Mouse (Mus musculus) cerebellum, adult 2 months (tissue): ENCODE results near the gene Mapk8. TPM values are rescaled to one million over a fixed set of nuclear protein-coding genes. Genes with fewer than 3 reads are reported as not detected.

ENCODE experiments used
- DNase-seq, 2 experiments: peaks; one replicate each; pipeline ENCODE4 v3.0.0; 2021
- H3K27ac ChIP-seq: fragments of 200-500 bp; 2 replicates; pipeline ENCODE4 v1.5.1; 2012; ENCODE audit warnings: low read length, control low read depth, inconsistent platforms; ENCODE audit not compliant: insufficient read depth
- H3K27me3 ChIP-seq: fragments of 200-500 bp; 2 replicates; pipeline ENCODE4 v1.6.1; 2012; ENCODE audit warnings: inconsistent platforms, mild to moderate bottlenecking, low read length, moderate library complexity; ENCODE audit not compliant: control insufficient read depth, insufficient read depth
- H3K4me1 ChIP-seq: fragments of 200-500 bp; 2 replicates; pipeline ENCODE4 v1.6.1; 2011; ENCODE audit warnings: low read length; ENCODE audit not compliant: control insufficient read depth, insufficient read depth
- H3K4me3 ChIP-seq: fragments of 200-500 bp; replicated peaks from 2 replicates; pipeline ENCODE3; 2011; ENCODE audit warnings: mild to moderate bottlenecking, low read depth, low read length, control low read depth; ENCODE audit not compliant: insufficient read depth
- CTCF ChIP-seq: fragments of 200-500 bp; IDR thresholded peaks from 2 replicates; pipeline ENCODE4 v1.5.1; 2011; ENCODE audit warnings: low read depth, mild to moderate bottlenecking, control low read depth, low read length, moderate library complexity, borderline replicate concordance; ENCODE audit not compliant: insufficient read depth
- POLR2A ChIP-seq: fragments of 200-500 bp; IDR thresholded peaks from 2 replicates; pipeline ENCODE4 v1.6.1; 2011; ENCODE audit warnings: low read length, control low read depth, borderline replicate concordance; ENCODE audit not compliant: insufficient read depth
- WGBS: fragments of 180-500 bp; shearing (Covaris S2); methylation state at CpG from one replicate; pipeline ENCODE4 v1.1.7; 2018; 5-methylcytosine and 5-hydroxymethylcytosine counted together
- polyA plus RNA-seq: library from polyadenylated mRNA; depleted of rRNA; stranded (reverse); fragments of >200 nt; gene quantifications from 2 replicates; pipeline ENCODE4 v1.2.3, GENCODE M21; 2012

The Mapk8 gene
- polyA plus RNA-seq, 1 experiment: 46.8 TPM

DNA sequence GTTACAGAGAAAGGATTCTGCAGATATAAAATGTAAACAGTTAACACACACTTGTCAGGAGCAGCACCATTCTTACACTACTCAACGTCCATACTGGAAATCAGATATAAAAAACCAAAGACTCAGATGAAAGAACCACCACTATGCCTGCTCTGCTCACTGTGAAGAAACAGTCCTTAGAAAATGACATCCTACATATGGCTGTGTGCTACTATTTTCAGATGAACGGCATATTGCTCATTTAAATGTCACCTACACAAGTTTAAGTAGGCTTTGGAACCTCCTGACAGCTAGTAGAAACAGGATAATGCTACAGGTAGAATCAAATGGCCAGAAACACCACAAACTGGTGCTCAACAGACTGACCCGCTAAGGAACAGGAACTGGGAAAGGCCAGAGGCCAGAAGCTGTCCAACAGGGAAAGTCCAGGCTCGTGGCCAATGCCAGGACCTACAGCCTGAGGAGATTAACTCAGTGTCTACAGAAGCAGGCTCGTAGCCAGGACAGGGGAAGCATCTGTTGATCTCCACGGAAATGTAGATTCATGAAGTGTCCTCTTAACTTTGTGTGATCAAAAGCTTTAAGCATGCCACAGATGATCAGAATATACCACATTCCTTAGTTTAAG is 66.0 kb downstream of the Mapk8 start:
- DNase-seq: peak; percentile 67 to 82
- H3K27ac ChIP-seq: no peak overlapping the region
- H3K4me3 ChIP-seq: no peak overlapping the region
- H3K4me1 ChIP-seq: peaks cover 2% of the 10 kb centered on the region; the same call in 1 of the 2 replicates
- TF ChIP-seq CTCF: no peak
- H3K27me3 ChIP-seq: no peaks in the 10 kb centered on the region
- WGBS: 21% methylated on average over 6 of the region's 6 CpGs

- H3K4me3 ChIP-seq: no peak overlapping the region
- DNase-seq: no peak
- WGBS: 79% methylated on average over 5 of the region's 5 CpGs
- peaks cover 2% of the 10 kb centered on the region; the same call in 1 of the 2 replicates for H3K4me1 ChIP-seq
- no peaks in the 10 kb centered on the region for H3K27me3 ChIP-seq
- no peak overlapping the region for H3K27ac ChIP-seq
- TF ChIP-seq POLR2A (no peak), CTCF (no peak)
Observed at GRCm38 (mm10) chr14:33378723-33379122, 68.2 kb downstream of the Mapk8 start.

DNA sequence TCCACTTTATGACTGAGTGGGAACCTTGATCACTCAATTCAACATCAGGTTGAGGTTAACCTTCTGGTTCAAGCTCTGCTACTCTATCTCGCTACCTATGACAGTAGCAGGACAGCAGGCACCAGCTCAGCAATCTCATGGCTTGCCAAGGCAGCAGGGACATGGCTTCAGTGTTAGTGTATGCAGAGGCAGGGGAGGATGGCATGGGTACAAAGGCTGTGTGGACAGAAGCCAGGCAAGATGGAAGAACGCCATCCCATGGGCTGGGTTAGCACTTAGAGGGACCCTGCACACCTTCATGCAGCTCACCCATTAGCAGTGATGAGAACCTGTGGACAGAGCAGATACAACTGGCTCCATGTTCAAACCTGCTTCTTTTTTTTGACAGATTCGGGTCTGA is 69.7 kb downstream of the Mapk8 start:
- 47% methylated on average over 3 of the region's 3 CpGs for WGBS

GRCm38 (mm10) chr14:33374089-33374488 is 72.9 kb downstream of the Mapk8 start:
- TF ChIP-seq POLR2A (no peak), CTCF (no peak)
- H3K27me3 ChIP-seq: no peaks in the 10 kb centered on the region
- no peak for DNase-seq
- H3K4me3 ChIP-seq: no peak overlapping the region
- peaks cover 7% of the 10 kb centered on the region for H3K4me1 ChIP-seq
- 86% methylated on average over 1 of the region's 1 CpGs for WGBS
- no peak overlapping the region for H3K27ac ChIP-seq

More for the DNA sequence above, 69.7 kb downstream of the Mapk8 start:
- Histone ChIP-seq H3K27ac (no peak overlapping the region), H3K27me3 (no peaks in the 10 kb centered on the region), H3K4me3 (no peak overlapping the region), H3K4me1 (peaks cover 2% of the 10 kb centered on the region; the same call in 1 of the 2 replicates)
- TF ChIP-seq POLR2A (no peak), CTCF (no peak)
- DNase-seq: no peak

GRCm38 (mm10) chr14:33373271-33373670 is 73.7 kb downstream of the Mapk8 start:
- DNase-seq: no peak
- no peak for TF ChIP-seq CTCF
- TF ChIP-seq POLR2A: no peak
- WGBS: 47% methylated on average over 1 of the region's 1 CpGs
- Histone ChIP-seq H3K4me3 (no peak overlapping the region), H3K27me3 (no peaks in the 10 kb centered on the region), H3K27ac (no peak overlapping the region), H3K4me1 (peaks cover 13% of the 10 kb centered on the region)

DNA sequence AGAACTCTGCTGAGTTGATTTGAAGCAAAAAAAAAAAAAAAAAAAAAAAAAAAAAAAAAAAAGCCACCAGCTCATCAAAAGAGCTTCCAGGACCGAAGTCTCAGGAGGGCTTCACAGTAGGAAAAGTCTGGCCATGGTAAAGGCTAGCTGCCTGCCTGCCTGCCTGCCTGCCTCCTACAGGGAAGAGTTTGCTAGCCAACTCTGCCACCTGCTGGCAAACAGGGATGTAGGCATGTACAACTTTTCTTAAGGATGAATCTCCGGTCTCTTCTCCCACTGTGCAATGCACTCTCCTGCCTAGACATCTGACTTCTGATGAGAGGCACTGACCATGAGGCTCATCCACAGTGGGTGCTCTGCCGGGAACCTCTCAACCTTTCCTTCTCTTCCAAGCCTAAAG is 75.7 kb downstream of the Mapk8 start:
- H3K4me3 ChIP-seq: no peak overlapping the region
- WGBS: 8% methylated on average over 3 of the region's 3 CpGs
- TF ChIP-seq POLR2A: no peak
- peak; percentile 77 for TF ChIP-seq CTCF
- no peaks in the 10 kb centered on the region for H3K27me3 ChIP-seq
- no peak overlapping the region for H3K27ac ChIP-seq
- peak; percentile 68 to 70 for DNase-seq
- H3K4me1 ChIP-seq: peaks cover 16% of the 10 kb centered on the region

- H3K4me1 ChIP-seq: peaks cover 16% of the 10 kb centered on the region
- WGBS: 34% methylated on average over 7 of the region's 7 CpGs
- no peaks in the 10 kb centered on the region for H3K27me3 ChIP-seq
- H3K27ac ChIP-seq: no peak overlapping the region
- TF ChIP-seq CTCF (no peak), POLR2A (no peak)
- no peak for DNase-seq
- no peak overlapping the region for H3K4me3 ChIP-seq
Observed at GRCm38 (mm10) chr14:33370056-33370455, 76.9 kb downstream of the Mapk8 start.

DNA sequence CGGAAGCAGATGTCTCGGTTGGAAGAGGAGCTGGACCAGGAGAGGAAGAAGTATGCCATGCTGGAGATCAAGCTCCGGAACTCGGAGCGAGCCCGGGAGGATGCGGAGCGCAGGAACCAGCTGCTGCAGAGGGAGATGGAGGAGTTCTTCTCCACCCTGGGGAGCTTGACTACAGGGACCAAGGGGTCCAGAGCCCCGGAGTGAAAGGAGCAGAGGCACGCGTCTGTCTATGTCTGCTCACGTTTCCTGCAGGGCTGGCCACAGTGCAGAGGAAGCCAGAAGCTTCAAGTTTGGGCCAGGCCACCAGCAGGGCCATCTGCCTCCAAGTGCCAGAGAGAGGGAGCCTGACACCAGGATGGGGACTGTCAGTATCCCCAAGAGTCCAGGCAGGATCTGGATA is 77.6 kb downstream of the Mapk8 start:
- peak overlapping the region; percentile 15 for H3K4me3 ChIP-seq
- H3K27ac ChIP-seq: no peak overlapping the region
- WGBS: 20% methylated on average over 12 of the region's 12 CpGs
- peak; percentile 56 to 60 for DNase-seq
- TF ChIP-seq CTCF: no peak
- TF ChIP-seq POLR2A: no peak
- peaks cover 16% of the 10 kb centered on the region for H3K4me1 ChIP-seq
- H3K27me3 ChIP-seq: no peaks in the 10 kb centered on the region
